Mouse (Mus musculus) thymus, adult 2 months (tissue): Measurements from ENCODE around the gene Galnt10.

Experiments used
- CTCF ChIP-seq: fragments of 200-500 bp; IDR thresholded peaks from 2 replicates; pipeline ENCODE4 v1.5.1; 2012; ENCODE audit warnings: mild to moderate bottlenecking, control low read depth, low read length, moderate library complexity, borderline replicate concordance; ENCODE audit not compliant: control insufficient read depth, poor library complexity, insufficient read depth; ENCODE audit errors: extremely low read depth
- POLR2A ChIP-seq: fragments of 200-500 bp; IDR thresholded peaks from 2 replicates; pipeline ENCODE4 v1.6.1; 2012; ENCODE audit warnings: mild to moderate bottlenecking, low read length, control low read depth, moderate library complexity; ENCODE audit not compliant: control insufficient read depth, poor library complexity, insufficient read depth; ENCODE audit errors: extremely low read depth

DNA sequence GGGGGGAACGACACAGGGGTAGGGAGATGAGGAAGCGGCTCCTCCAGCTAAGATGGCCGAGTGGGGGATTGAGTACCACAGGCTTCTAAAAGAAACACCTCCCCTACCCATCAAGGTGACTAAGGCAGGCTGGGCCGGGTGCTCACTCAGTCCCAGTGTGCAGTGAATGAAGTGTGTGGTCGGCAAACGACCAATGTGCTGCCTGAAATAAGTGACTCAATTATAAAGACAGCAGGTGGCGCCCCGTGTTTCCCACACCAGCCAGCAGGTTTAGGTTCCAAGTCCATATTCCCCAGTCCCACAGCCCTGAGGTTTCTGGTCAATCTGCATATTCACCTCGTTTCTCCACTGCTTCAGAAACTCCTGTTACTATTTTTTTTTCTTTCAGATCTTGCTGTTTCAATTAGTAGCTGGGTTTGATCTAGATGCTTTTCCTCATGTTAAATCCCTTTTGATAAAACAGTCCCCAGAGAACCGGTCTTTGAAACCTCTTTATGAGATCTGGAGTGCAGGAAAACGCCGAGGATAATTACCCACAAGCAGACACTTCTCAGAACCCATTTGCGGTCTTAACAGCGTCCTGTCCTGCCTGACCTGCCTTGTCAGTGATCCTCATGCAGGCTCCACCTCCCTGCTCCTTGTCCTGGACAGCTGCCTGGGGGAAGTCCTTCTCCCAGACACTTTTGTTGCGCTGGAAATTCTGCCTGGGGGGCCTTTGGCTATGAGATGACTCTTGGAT lies 27.5 kb upstream of the Galnt10 start:
- TF ChIP-seq POLR2A = no peak
- peak; percentile 43; the same call in 1 of the 2 replicates for TF ChIP-seq CTCF
